Mouse (Mus musculus) kidney, postnatal 0 days (tissue): Measurements from ENCODE around the gene Wnk4. TPM values are rescaled to one million over a fixed set of nuclear protein-coding genes. Genes with fewer than 3 reads are reported as not detected.

ENCODE experiments used
- ATAC-seq: fragments of 200-750 bp; cut with Nextera tagmentation; replicated peaks from 2 replicates; pipeline ENCODE4 v1.8.0; 2017; ENCODE audit warnings: low read depth, moderate number of reproducible peaks, moderate TSS enrichment, moderate library complexity; ENCODE audit not compliant: low FRiP score
- DNase-seq: peaks from one replicate; pipeline ENCODE4 v3.0.0-alpha.2; 2016; ENCODE audit warnings: low spot score
- H3K27ac ChIP-seq: fragments of 300-500 bp; sonication (generic); 2 replicates; pipeline ENCODE4 v1.5.1; 2014; ENCODE audit warnings: mild to moderate bottlenecking
- H3K27me3 ChIP-seq: fragments of 300-500 bp; sonication (generic); 2 replicates; pipeline ENCODE4 v1.6.1; 2014; ENCODE audit warnings: low read length, mixed read lengths; ENCODE audit not compliant: insufficient read depth
- H3K36me3 ChIP-seq: fragments of 300-500 bp; sonication (generic); 2 replicates; pipeline ENCODE4 v1.6.1; 2014; ENCODE audit warnings: low read length, mixed read lengths; ENCODE audit not compliant: insufficient read depth
- H3K4me1 ChIP-seq: fragments of 300-500 bp; sonication (generic); replicated peaks from 2 replicates; pipeline ENCODE4 v1.6.1; 2014; ENCODE audit warnings: antibody characterized with exemption, low read length, mixed read lengths; ENCODE audit not compliant: insufficient read depth
- H3K4me2 ChIP-seq: fragments of 300-500 bp; sonication (generic); 2 replicates; pipeline ENCODE4 v1.6.1; 2014; ENCODE audit warnings: mild to moderate bottlenecking, low read length, moderate library complexity, mixed read lengths
- H3K4me3 ChIP-seq: fragments of 300-500 bp; sonication (generic); replicated peaks from 2 replicates; pipeline ENCODE4 v1.5.1; 2014; ENCODE audit warnings: low read depth, low read length
- H3K9ac ChIP-seq: fragments of 300-500 bp; sonication (generic); 2 replicates; pipeline ENCODE4 v1.6.1; 2014; ENCODE audit warnings: low read depth, low read length
- H3K9me3 ChIP-seq: fragments of 300-500 bp; sonication (generic); replicated peaks from 2 replicates; pipeline ENCODE4 v1.6.1; 2016; ENCODE audit warnings: low read length, inconsistent platforms, mixed read lengths
- CTCF ChIP-seq: IDR thresholded peaks from 2 replicates; pipeline ENCODE4 v1.5.1; 2016; ENCODE audit warnings: antibody characterized with exemption, low read depth, mild to moderate bottlenecking, moderate library complexity
- WGBS: fragments of 180-500 bp; shearing (Covaris S2); extraction: QIAGEN DNeasy Blood & Tissue Kit; methylation state at CpG from one replicate; pipeline ENCODE4 v1.1.7; 2014; 5-methylcytosine and 5-hydroxymethylcytosine counted together
- polyA plus RNA-seq: library from polyadenylated mRNA; unstranded; fragments of >200 nt; fragmentation: Nextera tagmentation; extraction: Ambion mirVana; gene quantifications from 2 replicates; pipeline ENCODE4 v1.2.1, GENCODE M21; 2015

Gene Wnk4
- polyA plus RNA-seq, 1 experiment from 2014 or later, result 48.8 TPM

DNA sequence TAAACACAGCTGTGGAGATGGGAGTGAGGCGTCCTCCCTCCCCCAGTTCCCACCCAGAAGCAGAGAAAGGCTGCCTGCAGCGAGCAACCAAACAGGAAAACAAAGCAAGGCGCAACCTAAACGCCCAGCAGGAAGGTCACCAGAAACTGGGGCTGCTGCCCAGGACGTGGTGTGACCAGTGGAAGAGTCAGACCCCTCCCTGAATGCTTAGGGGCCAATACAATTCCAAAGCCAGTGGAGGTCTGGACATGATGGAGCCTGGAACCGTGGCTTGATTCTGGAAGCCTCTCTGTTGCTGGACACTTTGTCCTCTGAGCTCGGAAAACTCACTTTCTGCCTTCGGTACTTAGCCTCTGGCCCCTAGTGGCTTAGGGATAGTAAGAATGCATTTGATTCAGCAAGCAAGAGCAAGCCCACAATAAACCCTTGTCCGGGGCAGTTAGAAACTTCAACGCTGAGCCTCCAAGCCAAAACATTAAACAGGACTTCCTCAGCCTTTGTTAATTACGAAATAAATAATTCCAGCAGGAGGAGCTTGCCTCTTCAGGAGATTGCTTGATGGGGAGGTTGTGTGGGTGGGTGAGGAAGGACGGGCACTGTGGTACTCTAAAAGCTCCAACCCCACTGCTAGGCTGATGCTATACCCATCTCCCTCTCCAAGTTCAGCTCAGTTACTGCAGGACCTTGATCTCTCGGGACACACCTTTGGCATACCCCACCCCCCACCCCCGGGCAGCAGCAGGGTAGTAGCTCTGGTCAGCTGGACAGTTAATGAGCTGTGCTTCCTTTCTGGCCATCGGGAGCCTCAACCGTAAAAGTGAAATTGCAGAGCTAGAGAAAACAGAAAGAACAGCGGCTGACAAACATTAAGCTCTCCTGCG, 29.1 kb upstream of the Wnk4 start:
- 2% methylated on average over 18 of the region's 18 CpGs for WGBS
- peaks cover 32% of the 10 kb centered on the region for H3K4me1 ChIP-seq
- DNase-seq (peak; percentile 89), ATAC-seq (peak; percentile 79)
- peak overlapping the region; percentile 55 for H3K4me2 ChIP-seq
- H3K27ac ChIP-seq, result peak overlapping the region; percentile 97
- no peaks in the 10 kb centered on the region for H3K27me3 ChIP-seq
- no peaks in the 10 kb centered on the region for H3K36me3 ChIP-seq
- H3K9me3 ChIP-seq, result no peaks in the 10 kb centered on the region
- H3K4me3 ChIP-seq, result peak overlapping the region; percentile 19; the same call in 1 of the 2 replicates
- peak; percentile 40 for TF ChIP-seq CTCF
- H3K9ac ChIP-seq, result peak overlapping the region; percentile 41

DNA sequence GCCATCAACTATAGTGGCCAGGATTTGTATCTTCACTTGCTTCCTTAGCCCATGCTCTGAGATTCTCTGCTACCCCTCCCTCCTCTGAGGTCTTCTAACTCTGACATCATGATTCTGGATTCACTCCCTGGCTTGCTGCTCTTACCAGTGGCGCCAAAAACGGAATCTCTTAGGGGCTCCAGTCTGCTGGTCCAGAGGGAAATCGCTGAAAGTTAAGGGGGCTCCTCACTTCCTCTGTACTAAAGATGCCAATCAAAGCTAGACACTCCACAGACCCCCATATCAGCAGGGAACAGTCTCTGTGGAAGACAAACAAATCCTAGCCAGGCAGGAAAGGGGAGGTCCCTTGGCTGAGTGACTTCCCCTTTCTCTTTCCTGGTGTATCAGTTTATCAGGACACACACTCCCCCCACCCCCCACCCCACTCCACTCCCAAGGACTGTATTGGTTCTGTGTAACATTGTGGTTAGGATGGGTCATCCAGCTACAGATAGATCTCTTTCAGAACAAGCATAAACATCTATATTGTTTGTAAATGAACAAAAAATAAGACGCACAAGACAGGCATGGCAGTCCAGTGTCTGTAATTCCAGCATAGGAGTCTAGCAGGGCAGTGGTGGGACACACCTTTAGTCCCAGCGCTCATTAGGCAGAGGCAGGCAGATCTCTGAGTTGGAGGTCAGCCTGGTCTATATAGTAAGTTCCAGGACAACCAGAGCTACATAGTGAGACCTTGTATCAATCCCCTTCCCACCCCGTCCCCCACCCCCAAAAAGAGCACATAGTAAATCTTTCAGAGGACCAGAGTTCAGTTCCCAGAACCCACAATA, 28.1 kb upstream of the Wnk4 start:
- Histone ChIP-seq H3K4me1 (peaks cover 29% of the 10 kb centered on the region), H3K27me3 (no peaks in the 10 kb centered on the region), H3K9me3 (no peaks in the 10 kb centered on the region), H3K27ac (peak overlapping the region; percentile 97), H3K4me2 (peak overlapping the region; percentile 55), H3K36me3 (no peaks in the 10 kb centered on the region), H3K9ac (peak overlapping the region; percentile 41; the same call in 1 of the 2 replicates), H3K4me3 (peak overlapping the region; percentile 19; the same call in 1 of the 2 replicates)
- DNase-seq (peak; percentile 95), ATAC-seq (peak; percentile 77)
- 34% methylated on average over 6 of the region's 6 CpGs for WGBS
- no peak for TF ChIP-seq CTCF

DNA sequence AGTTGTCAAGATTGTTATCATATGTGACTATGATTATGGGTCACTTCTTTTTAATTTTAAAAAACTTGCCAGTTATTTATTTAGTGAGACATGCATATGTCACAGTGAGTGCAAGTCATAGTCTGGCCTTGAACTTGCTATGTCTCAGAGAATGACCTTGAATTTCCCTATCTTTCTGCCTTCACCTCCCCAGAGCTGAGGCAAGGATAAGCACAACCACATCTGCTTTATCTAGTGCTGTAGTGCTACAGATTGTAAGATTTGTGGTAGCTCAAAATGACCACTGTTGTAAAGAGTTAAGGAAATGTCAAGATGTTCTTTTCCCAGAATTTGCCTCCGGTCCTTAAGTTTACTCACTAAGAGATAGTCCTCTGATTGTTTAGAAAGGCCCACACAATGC, 27.1 kb upstream of the Wnk4 start:
- Histone ChIP-seq H3K9me3 (no peaks in the 10 kb centered on the region), H3K4me1 (peaks cover 29% of the 10 kb centered on the region), H3K36me3 (no peaks in the 10 kb centered on the region), H3K9ac (no peak overlapping the region), H3K27me3 (no peaks in the 10 kb centered on the region), H3K27ac (0 out of 2 replicates have a peak overlapping the region, but pooled peaks have one; percentile 6), H3K4me2 (no peak overlapping the region), H3K4me3 (no peak overlapping the region)
- whole genome bisulfite sequencing, result 56% methylated on average over 1 of the region's 1 CpGs
- ATAC-seq (no peak), DNase-seq (no peak)
- TF ChIP-seq CTCF, result no peak

DNA sequence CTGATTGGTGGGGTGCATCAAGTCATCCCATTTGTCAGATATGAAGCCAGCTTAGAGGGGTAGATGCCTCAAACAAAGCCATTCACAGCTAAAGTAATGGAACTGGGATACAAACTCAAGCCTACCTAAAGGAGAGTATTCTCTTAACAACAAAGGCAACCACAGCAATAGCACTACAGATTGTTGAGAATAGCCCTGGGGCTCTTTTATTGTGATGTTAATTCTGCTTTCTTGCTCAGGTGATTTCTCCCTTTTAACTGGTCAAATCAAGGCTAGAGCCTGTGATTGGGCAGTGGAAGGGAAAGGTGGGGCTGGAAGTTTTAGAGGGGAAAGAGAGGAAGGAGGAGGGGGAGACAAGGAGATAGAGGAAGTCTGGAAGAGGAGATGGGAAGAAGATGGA, 26.2 kb upstream of the Wnk4 start:
- Histone ChIP-seq H3K9me3 (no peaks in the 10 kb centered on the region), H3K4me2 (no peak overlapping the region), H3K9ac (no peak overlapping the region), H3K36me3 (no peaks in the 10 kb centered on the region), H3K27ac (0 out of 2 replicates have a peak overlapping the region, but pooled peaks have one; percentile 6), H3K4me1 (peaks cover 29% of the 10 kb centered on the region), H3K27me3 (no peaks in the 10 kb centered on the region), H3K4me3 (no peak overlapping the region)
- DNase-seq, result no peak
- no peak for ATAC-seq
- no peak for TF ChIP-seq CTCF

DNA sequence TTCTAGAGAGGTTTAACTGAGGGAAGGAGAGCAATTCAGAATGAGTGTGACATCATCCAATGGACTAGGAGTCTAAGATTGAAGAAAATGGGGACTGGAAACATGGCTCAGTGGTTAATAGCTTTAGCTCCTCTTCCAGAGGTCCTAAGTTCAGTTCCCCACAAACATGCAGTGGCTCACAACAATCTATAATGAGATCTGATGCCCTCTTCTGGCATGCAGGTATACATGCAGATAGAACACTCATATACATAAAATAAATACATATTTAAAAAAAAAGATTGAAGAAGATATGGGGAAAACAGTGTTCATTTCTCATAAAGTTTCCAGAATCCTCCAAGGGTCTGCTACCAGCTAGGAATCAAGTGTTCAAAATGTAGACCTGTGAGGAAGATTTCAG, 24.9 kb upstream of the Wnk4 start:
- H3K9me3 ChIP-seq, result no peaks in the 10 kb centered on the region
- H3K27me3 ChIP-seq, result no peaks in the 10 kb centered on the region
- DNase-seq (no peak), ATAC-seq (no peak)
- peak; percentile 38; the same call in 1 of the 2 replicates for TF ChIP-seq CTCF
- H3K4me1 ChIP-seq, result peaks cover 20% of the 10 kb centered on the region
- H3K9ac ChIP-seq, result no peak overlapping the region
- H3K4me2 ChIP-seq, result no peak overlapping the region
- no peaks in the 10 kb centered on the region for H3K36me3 ChIP-seq
- no peak overlapping the region for H3K27ac ChIP-seq
- H3K4me3 ChIP-seq, result no peak overlapping the region

DNA sequence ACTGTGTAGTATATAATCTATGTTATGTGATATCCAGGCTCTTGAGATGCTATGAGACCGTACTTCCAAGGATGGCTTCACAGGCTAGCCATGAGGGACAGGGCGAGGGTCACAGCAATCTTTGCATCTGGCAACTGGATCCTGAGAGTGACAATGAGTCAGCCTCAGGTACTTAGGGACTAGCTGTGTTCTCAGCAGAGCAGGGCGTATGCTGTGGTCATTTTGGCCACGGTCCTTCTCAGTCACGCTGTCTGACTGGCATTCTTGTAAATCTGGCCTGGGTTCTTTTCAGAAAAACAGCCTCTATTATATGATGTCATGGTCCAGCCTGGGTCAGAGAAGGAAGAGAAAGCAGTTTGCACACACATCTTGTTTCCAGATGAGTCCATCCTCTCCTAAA, 23.6 kb upstream of the Wnk4 start:
- peaks cover 9% of the 10 kb centered on the region; the same call in 1 of the 2 replicates for H3K4me1 ChIP-seq
- H3K27me3 ChIP-seq, result no peaks in the 10 kb centered on the region
- no peak for TF ChIP-seq CTCF
- ATAC-seq (no peak), DNase-seq (no peak)
- H3K9me3 ChIP-seq, result no peaks in the 10 kb centered on the region
- no peak overlapping the region for H3K4me2 ChIP-seq
- H3K4me3 ChIP-seq, result no peak overlapping the region
- 84% methylated on average over 5 of the region's 5 CpGs for WGBS
- H3K36me3 ChIP-seq, result no peaks in the 10 kb centered on the region
- no peak overlapping the region for H3K9ac ChIP-seq
- no peak overlapping the region for H3K27ac ChIP-seq
